Mouse (Mus musculus) MEL (cell line): ENCODE measurements at regions not wholly inside any gene's neighbourhood (a gene's known extent, or its start where the extent isn't known, plus 50 kb on each side); places are given as distances from the start of the nearest gene placed in this dataset.

Experiments used
- DNase-seq: peaks from one replicate; pipeline ENCODE4 v3.0.0; 2011; ENCODE audit warnings: low read depth, low spot score
- H3K27ac ChIP-seq: 2 replicates; pipeline ENCODE4 v1.5.1; 2012; ENCODE audit warnings: low read depth, mild to moderate bottlenecking, control low read depth, low read length, moderate library complexity; ENCODE audit not compliant: control insufficient read depth
- H3K27me3 ChIP-seq, 2 experiments: fragments of 150-350 bp in 1 of 2; sonication (generic) in 1 of 2; 2 replicates each; pipeline ENCODE4 v1.6.1; 2012; ENCODE audit warnings: low read length in 2 of 2, mild to moderate bottlenecking in 2 of 2, improper control_type of control experiment in 1 of 2, moderate library complexity in 1 of 2; ENCODE audit not compliant: insufficient read depth in 2 of 2, control insufficient read depth in 1 of 2
- H3K36me3 ChIP-seq, 2 experiments: 2 replicates each; pipeline ENCODE4 v1.6.1; 2012 to 2014; ENCODE audit warnings: low read length in 2 of 2, improper control_type of control experiment in 1 of 2, inconsistent platforms in 1 of 2, mild to moderate bottlenecking in 1 of 2; ENCODE audit not compliant: insufficient read depth in 2 of 2, control insufficient read depth in 1 of 2
- H3K4me1 ChIP-seq, 2 experiments: fragments of 150-350 bp in 1 of 2; sonication (generic) in 1 of 2; 2 replicates each; pipeline ENCODE4 v1.6.1; 2012; ENCODE audit warnings: low read length in 2 of 2, improper control_type of control experiment in 1 of 2, mild to moderate bottlenecking in 1 of 2; ENCODE audit not compliant: insufficient read depth in 2 of 2, control insufficient read depth in 1 of 2
- H3K4me3 ChIP-seq, 2 experiments: fragments of 150-350 bp in 1 of 2; sonication (generic) in 1 of 2; 2 replicates each; pipeline ENCODE4 v1.5.1; 2012; ENCODE audit warnings: low read depth in 2 of 2, low read length in 2 of 2, mild to moderate bottlenecking in 2 of 2, moderate library complexity in 2 of 2, control low read depth in 1 of 2, improper control_type of control experiment in 1 of 2; ENCODE audit not compliant: control insufficient read depth in 1 of 2, insufficient read depth in 1 of 2
- H3K79me2 ChIP-seq: 2 replicates; pipeline ENCODE4 v1.6.1; 2012; ENCODE audit warnings: mild to moderate bottlenecking, low read length, moderate library complexity; ENCODE audit not compliant: control insufficient read depth, poor library complexity, insufficient read depth
- H3K9ac ChIP-seq: 2 replicates; pipeline ENCODE4 v1.6.1; 2012; ENCODE audit warnings: low read depth, mild to moderate bottlenecking, control low read depth, low read length, moderate library complexity; ENCODE audit not compliant: control insufficient read depth, poor library complexity, severe bottlenecking
- H3K9me3 ChIP-seq: fragments of 150-350 bp; sonication (generic); replicated peaks from 2 replicates; pipeline ENCODE4 v1.6.1; 2012; ENCODE audit warnings: mild to moderate bottlenecking, low read length, improper control_type of control experiment, moderate library complexity; ENCODE audit not compliant: insufficient read depth
- BHLHE40 ChIP-seq: IDR thresholded peaks from 2 replicates; pipeline ENCODE4 v1.6.1; 2012; ENCODE audit warnings: low read depth, mild to moderate bottlenecking, inconsistent platforms, low read length, improper control_type of control experiment, borderline replicate concordance
- CHD1 ChIP-seq: IDR thresholded peaks from 2 replicates; pipeline ENCODE4 v1.6.1; 2012; ENCODE audit warnings: low read depth, mild to moderate bottlenecking, inconsistent platforms, low read length, improper control_type of control experiment
- CHD2 ChIP-seq: IDR thresholded peaks from 2 replicates; pipeline ENCODE4 v1.6.1; 2011; ENCODE audit warnings: low read length, improper control_type of control experiment
- ELF1 ChIP-seq: IDR thresholded peaks from 2 replicates; pipeline ENCODE4 v1.6.1; 2014; ENCODE audit warnings: low read depth, mild to moderate bottlenecking, inconsistent platforms, low read length, improper control_type of control experiment, moderate library complexity
- GABPA ChIP-seq: IDR thresholded peaks from 2 replicates; pipeline ENCODE4 v1.6.1; 2012; ENCODE audit warnings: low read depth, mild to moderate bottlenecking, inconsistent platforms, low read length, improper control_type of control experiment, moderate library complexity
- GATA1 ChIP-seq: IDR thresholded peaks from 2 replicates; pipeline ENCODE4 v1.6.1; 2011; ENCODE audit warnings: low read depth, low read length, improper control_type of control experiment
- KAT2A ChIP-seq: conservative IDR thresholded peaks from 2 replicates; pipeline ENCODE4 v1.6.1; 2012; ENCODE audit warnings: low read depth, low read length, improper control_type of control experiment, inconsistent platforms
- MXI1 ChIP-seq: IDR thresholded peaks from 2 replicates; pipeline ENCODE4 v1.6.1; 2011; ENCODE audit warnings: mild to moderate bottlenecking, low read depth, low read length, improper control_type of control experiment
- MYB ChIP-seq: IDR thresholded peaks from 2 replicates; pipeline ENCODE4 v1.6.1; 2011; ENCODE audit warnings: mild to moderate bottlenecking, low read depth, low read length, improper control_type of control experiment
- NELFE ChIP-seq: IDR thresholded peaks from 2 replicates; pipeline ENCODE4 v1.6.1; 2011; ENCODE audit warnings: low read depth, low read length, improper control_type of control experiment
- NRF1 ChIP-seq: IDR thresholded peaks from 2 replicates; pipeline ENCODE4 v1.6.1; 2014; ENCODE audit warnings: low read depth, mild to moderate bottlenecking, inconsistent platforms, low read length, improper control_type of control experiment, moderate library complexity; ENCODE audit not compliant: poor library complexity, insufficient read depth, severe bottlenecking
- POLR2A ChIP-seq, 2 experiments: IDR thresholded peaks; 2 replicates each; pipeline ENCODE4 v1.6.1; 2011 to 2012; ENCODE audit warnings: low read length in 2 of 2, mild to moderate bottlenecking in 2 of 2, control low read depth in 1 of 2, improper control_type of control experiment in 1 of 2, low read depth in 1 of 2, moderate library complexity in 1 of 2; ENCODE audit not compliant: control insufficient read depth in 1 of 2, insufficient read depth in 1 of 2, poor library complexity in 1 of 2
- POLR2AphosphoS2 ChIP-seq: IDR thresholded peaks from 2 replicates; pipeline ENCODE4 v1.6.1; 2011; ENCODE audit warnings: low read length, improper control_type of control experiment
- POLR2AphosphoS5 ChIP-seq: IDR thresholded peaks from 2 replicates; pipeline ENCODE4 v1.6.1; 2012; ENCODE audit warnings: low read depth, borderline replicate concordance, mild to moderate bottlenecking, inconsistent platforms, low read length, moderate library complexity, mixed read lengths
- RCOR1 ChIP-seq: IDR thresholded peaks from 2 replicates; pipeline ENCODE4 v1.6.1; 2012; ENCODE audit warnings: low read depth, mild to moderate bottlenecking, inconsistent platforms, low read length, improper control_type of control experiment
- TAL1 ChIP-seq: IDR thresholded peaks from 2 replicates; pipeline ENCODE4 v1.6.1; 2012; ENCODE audit warnings: mild to moderate bottlenecking, inconsistent platforms, low read length, moderate library complexity, mixed read lengths
- USF1 ChIP-seq: IDR thresholded peaks from 2 replicates; pipeline ENCODE4 v1.6.1; 2014; ENCODE audit warnings: low read depth, mild to moderate bottlenecking, inconsistent platforms, low read length, improper control_type of control experiment, moderate library complexity
- ZC3H11A ChIP-seq: IDR thresholded peaks from 2 replicates; pipeline ENCODE4 v1.6.1; 2012; ENCODE audit warnings: low read depth, mild to moderate bottlenecking, inconsistent platforms, low read length, improper control_type of control experiment
- ZMIZ1 ChIP-seq: IDR thresholded peaks from 2 replicates; pipeline ENCODE4 v1.6.1; 2012; ENCODE audit warnings: low read depth, mild to moderate bottlenecking, inconsistent platforms, low read length, improper control_type of control experiment, moderate library complexity
- ZNF384 ChIP-seq: IDR thresholded peaks from 2 replicates; pipeline ENCODE4 v1.6.1; 2012; ENCODE audit warnings: low read depth, mild to moderate bottlenecking, inconsistent platforms, low read length, improper control_type of control experiment

- Histone ChIP-seq H3K9ac (no peak overlapping the region), H3K4me1 (no peaks in the 10 kb centered on the region), H3K9me3 (no peaks in the 10 kb centered on the region), H3K27ac (no peak overlapping the region), H3K79me2 (no peaks in the 10 kb centered on the region), H3K27me3 (no peaks in the 10 kb centered on the region), H3K4me3 (no peak overlapping the region), H3K36me3 (no peaks in the 10 kb centered on the region)
- TF ChIP-seq USF1 (no peak), ZC3H11A (no peak), RCOR1 (no peak), CHD2 (no peak)
- no peak for DNase-seq
Observed at GRCm38 (mm10) chr3:106936067-106936466, 99.9 kb upstream of the Kcna3 start.

- H3K27me3 ChIP-seq = no peaks in the 10 kb centered on the region
- no peaks in the 10 kb centered on the region for H3K79me2 ChIP-seq
- H3K36me3 ChIP-seq = no peaks in the 10 kb centered on the region
- no peak for DNase-seq
- no peak overlapping the region for H3K27ac ChIP-seq
- no peak overlapping the region for H3K4me3 ChIP-seq
- no peaks in the 10 kb centered on the region for H3K4me1 ChIP-seq
- no peak for TF ChIP-seq POLR2A (IDR thresholded peaks at IDR 0.05; ENCODE audit: control insufficient read depth in 1 of 2, insufficient read depth in 1 of 2, low read depth in 1 of 2, low read length in 2 of 2, poor library complexity in 1 of 2)
- no peak for TF ChIP-seq ZMIZ1
- TF ChIP-seq MYB = no peak
- no peak for TF ChIP-seq ELF1
- TF ChIP-seq GATA1 = no peak
- TF ChIP-seq NELFE = no peak
- TF ChIP-seq TAL1 = no peak
- no peak for TF ChIP-seq POLR2AphosphoS2
- TF ChIP-seq, all 39 proteins: peak for 0
- H3K9ac ChIP-seq = no peak overlapping the region
- no peaks in the 10 kb centered on the region for H3K9me3 ChIP-seq
Observed at GRCm38 (mm10) chr3:106940095-106940494, 95.9 kb upstream of the Kcna3 start.

GRCm38 (mm10) chr3:106955555-106956446 is 80.2 kb upstream of the Kcna3 start:
- Histone ChIP-seq H3K4me3 (no peak overlapping the region), H3K27me3 (no peaks in the 10 kb centered on the region), H3K79me2 (no peaks in the 10 kb centered on the region), H3K36me3 (no peaks in the 10 kb centered on the region), H3K4me1 (no peaks in the 10 kb centered on the region), H3K27ac (no peak overlapping the region), H3K9ac (no peak overlapping the region), H3K9me3 (no peaks in the 10 kb centered on the region)
- no peak for DNase-seq
- TF ChIP-seq NRF1 (no peak), KAT2A (no peak), ELF1 (no peak), GABPA (no peak), MXI1 (no peak), POLR2AphosphoS5 (no peak), BHLHE40 (no peak), POLR2AphosphoS2 (no peak), ZNF384 (no peak), CHD1 (no peak)
